ENCODE assay signal across 8 mouse cellular contexts in the genomic region with DNA sequence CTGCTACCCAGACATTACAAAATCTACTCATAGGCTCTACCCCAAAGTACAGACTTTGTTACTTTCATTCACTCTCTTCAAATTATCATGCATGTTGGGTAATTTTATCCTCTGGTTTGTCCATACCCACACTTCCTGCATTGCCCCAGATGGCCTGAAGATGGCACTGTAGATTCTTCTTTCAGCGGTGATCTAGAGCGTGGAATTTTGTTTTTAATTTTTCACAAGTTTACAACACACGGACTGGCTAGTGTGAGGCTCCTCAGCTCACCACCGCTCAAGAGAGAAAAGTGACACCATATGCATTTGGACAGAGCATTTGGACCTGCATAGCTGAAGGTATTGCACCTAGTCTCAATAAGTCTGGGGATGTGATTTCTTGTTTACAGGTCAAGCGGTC.
DNase-seq lines count a peak whose midpoint lies in the region; ATAC-seq lines count a peak whose summit lies in the region.

No protein-coding gene starts in this region.

- no peaks in the 10 kb centered on the region for H3K27me3 ChIP-seq in heart, embryonic 10.5 days (ENCODE audit: insufficient read depth, poor library complexity, severe bottlenecking)
- no peaks in the 10 kb centered on the region for H3K27me3 ChIP-seq in forebrain, embryonic 15.5 days
- H3K27me3 ChIP-seq in hindbrain, embryonic 16.5 days (replicated peaks; ENCODE audit: control insufficient read depth, insufficient read depth, low read length) = no peaks in the 10 kb centered on the region
- no peaks in the 10 kb centered on the region for H3K27me3 ChIP-seq in midbrain, embryonic 12.5 days

- H3K27ac ChIP-seq in heart, embryonic 10.5 days = no peak overlapping the region
- H3K27ac ChIP-seq in forebrain, embryonic 15.5 days (replicated peaks) = no peak overlapping the region
- no peak overlapping the region for H3K27ac ChIP-seq in hindbrain, embryonic 16.5 days (ENCODE audit: low read depth, low read length)
- no peak overlapping the region for H3K27ac ChIP-seq in midbrain, embryonic 12.5 days (replicated peaks)

- peak; percentile 53; the same call in 1 of the 2 replicates for ATAC-seq in forebrain, embryonic 15.5 days (replicated peaks)
- ATAC-seq in hindbrain, embryonic 16.5 days = peak; percentile 50; the same call in 1 of the 2 replicates
- ATAC-seq in midbrain, embryonic 12.5 days (ENCODE audit: low FRiP score, low read depth) = peak; percentile 58

- H3K9ac ChIP-seq in forebrain, embryonic 15.5 days (replicated peaks) = no peak overlapping the region
- H3K9ac ChIP-seq in hindbrain, embryonic 16.5 days (ENCODE audit: low read depth, low read length) = no peak overlapping the region
- H3K9ac ChIP-seq in midbrain, embryonic 12.5 days (replicated peaks) = no peak overlapping the region

- H3K9me3 ChIP-seq in heart, embryonic 10.5 days = no peaks in the 10 kb centered on the region
- no peaks in the 10 kb centered on the region for H3K9me3 ChIP-seq in forebrain, embryonic 15.5 days
- no peaks in the 10 kb centered on the region for H3K9me3 ChIP-seq in hindbrain, embryonic 16.5 days (ENCODE audit: control insufficient read depth, low read length)
- no peaks in the 10 kb centered on the region for H3K9me3 ChIP-seq in midbrain, embryonic 12.5 days

- peaks cover 4% of the 10 kb centered on the region; the same call in 1 of the 2 replicates for H3K4me1 ChIP-seq in heart, embryonic 10.5 days
- H3K4me1 ChIP-seq in forebrain, embryonic 15.5 days = no peaks in the 10 kb centered on the region
- H3K4me1 ChIP-seq in hindbrain, embryonic 16.5 days (ENCODE audit: control insufficient read depth, insufficient read depth, low read depth, low read length) = no peaks in the 10 kb centered on the region
- H3K4me1 ChIP-seq in midbrain, embryonic 12.5 days = no peaks in the 10 kb centered on the region

- no peak overlapping the region for H3K4me2 ChIP-seq in forebrain, embryonic 15.5 days (replicated peaks)
- no peak overlapping the region for H3K4me2 ChIP-seq in hindbrain, embryonic 16.5 days (ENCODE audit: low read length)
- H3K4me2 ChIP-seq in midbrain, embryonic 12.5 days (replicated peaks) = no peak overlapping the region

- DNase-seq in heart, adult 18-20 months = peak; percentile 67 to 88
- DNase-seq in heart, embryonic 10.5 days (ENCODE audit: low spot score) = no peak
- peak; percentile 61 for DNase-seq in adrenal gland, adult 2 months
- DNase-seq in left cerebral cortex, adult 11 months (ENCODE audit: low spot score) = peak; percentile 18
- DNase-seq in thymus, postnatal 14 days = peak; percentile 55

- 75% methylated on average over 5 of the region's 5 CpGs for WGBS in heart, embryonic 10.5 days
- WGBS in forebrain, embryonic 15.5 days = 59% methylated on average over 5 of the region's 5 CpGs
- 63% methylated on average over 5 of the region's 5 CpGs for WGBS in hindbrain, embryonic 16.5 days
- WGBS in midbrain, embryonic 12.5 days = 72% methylated on average over 5 of the region's 5 CpGs

- H3K4me3 ChIP-seq in heart, embryonic 10.5 days = no peak overlapping the region
- no peak overlapping the region for H3K4me3 ChIP-seq in forebrain, embryonic 15.5 days
- no peak overlapping the region for H3K4me3 ChIP-seq in hindbrain, embryonic 16.5 days (ENCODE audit: low read length)
- H3K4me3 ChIP-seq in midbrain, embryonic 12.5 days = no peak overlapping the region

- H3K36me3 ChIP-seq in heart, embryonic 10.5 days = no peaks in the 10 kb centered on the region; the same call in 1 of the 2 replicates
- no peaks in the 10 kb centered on the region for H3K36me3 ChIP-seq in forebrain, embryonic 15.5 days
- no peaks in the 10 kb centered on the region for H3K36me3 ChIP-seq in hindbrain, embryonic 16.5 days (ENCODE audit: control insufficient read depth, insufficient read depth, low read length)
- no peaks in the 10 kb centered on the region for H3K36me3 ChIP-seq in midbrain, embryonic 12.5 days
